Mouse (Mus musculus) T-helper 17 cell (primary cell): ENCODE data around the gene Eef2k.
"Not testable (repeated sequence)": the region's sequence is repeated elsewhere in the genome, so short reads cannot be mapped to it uniquely, and the experiment has no call there.

ENCODE experiments used
- in situ Hi-C, 2 experiments: fragments of 300-600 bp; cut with MboI, MseI; formaldehyde crosslinking; loops; 1 replicate in 1 of 2; 2 replicates in 1 of 2; pipeline ENCODE4 v1.15.1; 2025; ENCODE audit warnings: high pct_unique_total_duplicates in 2 of 2

The Eef2k gene

DNA sequence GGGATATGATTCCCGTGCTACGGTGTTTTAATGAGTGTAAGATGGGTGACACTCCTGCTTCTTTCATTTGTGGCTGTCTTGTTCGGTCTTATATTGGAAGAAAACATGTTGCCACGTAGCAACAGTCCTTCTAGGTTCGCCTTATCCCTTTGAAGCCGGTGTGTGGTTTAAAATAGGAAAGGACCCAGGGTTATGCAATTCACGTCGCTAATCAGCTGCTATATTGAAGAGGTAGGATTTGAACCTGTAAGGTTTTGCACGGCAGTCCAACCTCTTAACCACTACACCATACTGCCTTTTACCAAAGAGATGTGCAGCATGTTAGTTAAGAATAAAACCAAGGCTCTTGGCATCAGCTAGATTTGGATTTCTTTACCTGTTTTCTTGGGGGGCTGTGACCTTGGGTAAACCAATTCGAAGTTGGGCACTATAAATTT is 75.9 kb downstream of the Eef2k start:
- in situ Hi-C loops, result loop anchor here (5.0 kb wide), 2 partner anchors 81 to 246 kb away; partner anchors contain the start of gene Pdzd9 (in 1 of the 2)

DNA sequence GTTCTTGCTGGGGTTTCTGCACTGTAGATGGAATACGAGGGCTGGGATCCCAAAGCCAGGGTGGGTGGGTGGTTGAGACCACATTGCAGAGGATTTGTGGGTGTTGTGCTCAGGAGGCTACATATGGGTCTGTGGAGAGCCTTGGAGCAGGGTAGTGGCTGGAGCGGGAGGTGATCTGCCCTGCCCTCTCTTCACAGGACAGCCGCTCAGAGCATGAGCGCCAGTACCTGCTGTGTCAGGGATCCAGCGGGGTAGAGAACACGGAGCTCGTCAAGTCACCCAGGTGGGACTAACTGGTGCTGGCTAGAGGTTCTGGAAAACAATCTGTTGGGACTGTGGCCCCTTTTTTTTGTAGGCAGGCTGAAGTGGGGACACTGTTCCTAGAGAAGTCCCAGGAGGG is 90.5 kb downstream of the Eef2k start:
- in situ Hi-C loops, result loop anchor here (5.0 kb wide), 1 partner anchor 184 kb away; no protein-coding TSS in a partner anchor

DNA sequence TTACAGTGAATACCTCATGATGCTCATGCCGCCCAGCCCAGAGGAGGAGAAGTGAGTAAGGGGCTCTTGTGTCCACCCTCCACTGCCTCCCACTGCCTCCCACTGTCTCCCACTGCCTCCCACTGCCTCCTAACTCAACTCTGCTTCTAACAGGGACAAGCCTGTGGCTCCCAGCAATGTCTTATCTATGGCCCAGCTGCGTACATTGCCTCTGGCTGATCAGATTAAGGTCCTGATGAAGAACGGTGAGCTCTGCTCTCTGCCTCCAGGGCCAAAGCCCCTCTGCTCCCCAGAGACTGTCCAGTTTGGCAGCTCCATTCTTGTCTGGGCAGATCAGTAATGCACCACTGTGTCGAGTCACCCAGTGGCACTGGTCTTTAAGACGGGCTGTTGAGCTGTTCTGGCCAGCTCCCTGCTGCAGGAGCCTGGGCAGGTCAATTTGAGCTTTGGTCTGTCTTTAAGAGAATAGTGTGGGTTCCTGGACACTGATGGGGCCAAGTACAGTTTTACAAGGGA is 91.1 kb downstream of the Eef2k start:
- in situ Hi-C loops, result loop anchor here (5.0 kb wide), 1 partner anchor 184 kb away; no protein-coding TSS in a partner anchor

DNA sequence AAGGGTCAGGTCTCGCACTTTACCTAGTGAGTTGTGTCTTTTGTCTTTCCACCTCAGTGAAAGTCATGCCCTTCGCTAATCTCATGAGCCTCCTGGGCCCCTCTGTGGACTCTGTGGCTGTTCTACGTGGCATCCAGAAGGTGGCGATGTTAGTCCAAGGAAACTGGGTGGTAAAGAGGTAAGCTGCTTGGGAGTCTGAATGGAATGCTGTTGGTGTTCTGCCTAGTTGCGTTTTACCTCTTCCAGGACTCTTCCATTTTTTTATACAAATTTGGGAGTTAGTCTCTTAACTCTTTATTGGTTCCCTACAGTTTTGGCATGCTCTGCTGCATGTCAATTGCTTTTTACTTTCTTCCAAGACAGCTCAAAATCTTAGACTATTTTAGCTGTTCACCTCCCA is 92.1 kb downstream of the Eef2k start:
- in situ Hi-C loops, result loop anchor here (5.0 kb wide), 1 partner anchor 183 kb away; no protein-coding TSS in a partner anchor

DNA sequence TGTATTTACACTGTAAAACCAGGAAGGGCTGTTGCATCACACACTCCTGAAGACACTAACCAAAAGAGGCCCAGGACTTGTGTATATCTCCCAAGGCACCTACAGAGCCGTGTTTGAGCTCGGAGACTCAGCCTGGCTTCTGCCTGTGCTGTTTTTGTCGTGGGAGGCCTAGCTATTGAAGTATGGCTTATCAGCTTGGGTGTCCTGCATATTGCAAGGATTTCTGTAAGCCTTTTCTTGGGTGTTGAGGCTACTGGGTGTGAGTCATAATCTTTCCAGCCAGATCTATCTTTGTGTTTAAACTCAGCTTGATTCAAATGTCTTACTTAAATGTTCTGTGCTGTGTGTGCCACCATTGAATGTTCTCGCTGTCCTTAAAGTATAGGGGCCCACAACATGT is 93.9 kb downstream of the Eef2k start:
- in situ Hi-C loops, result no loop called here

DNA sequence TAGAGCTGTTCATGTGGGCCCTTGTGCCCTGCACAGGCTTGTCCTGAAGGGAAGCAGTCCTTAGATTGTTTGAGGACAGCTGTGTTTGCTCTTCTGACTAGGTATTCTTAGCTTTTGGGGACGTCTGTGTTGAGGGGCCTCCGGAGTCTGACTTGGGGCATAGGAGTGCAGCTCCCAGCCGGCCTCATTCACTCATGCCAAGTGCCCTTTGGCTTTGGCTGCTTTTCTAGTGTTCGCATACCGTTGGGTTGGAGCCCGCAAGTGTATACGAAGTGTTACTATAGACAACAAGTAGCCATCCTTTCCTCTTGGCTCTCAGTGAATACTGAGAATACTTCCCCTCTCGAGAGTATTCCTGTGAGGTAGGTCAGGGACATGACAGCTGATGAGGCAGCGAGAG is 95.6 kb downstream of the Eef2k start:
- in situ Hi-C loops, result no loop called here

DNA sequence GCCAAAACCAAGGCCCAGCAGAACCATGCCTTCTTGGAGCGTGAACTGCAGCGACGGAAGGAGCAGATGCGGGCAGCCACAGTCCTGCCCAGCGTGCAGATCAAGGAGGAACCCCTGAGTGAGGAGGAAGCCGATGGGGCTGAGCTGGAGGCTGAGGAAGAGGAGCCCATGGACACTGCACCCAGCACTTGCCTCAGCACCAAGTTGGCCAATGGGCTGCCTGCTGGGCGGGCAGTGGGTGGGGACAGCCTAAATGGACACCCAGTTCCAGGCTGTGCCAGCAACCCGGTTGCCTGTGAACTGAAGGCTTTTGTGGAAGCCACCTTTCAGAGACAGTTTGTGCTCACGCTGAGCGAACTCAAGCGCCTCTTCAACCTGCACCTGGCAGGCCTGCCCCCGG is 97.7 kb downstream of the Eef2k start:
- in situ Hi-C loops, result no loop called here

DNA sequence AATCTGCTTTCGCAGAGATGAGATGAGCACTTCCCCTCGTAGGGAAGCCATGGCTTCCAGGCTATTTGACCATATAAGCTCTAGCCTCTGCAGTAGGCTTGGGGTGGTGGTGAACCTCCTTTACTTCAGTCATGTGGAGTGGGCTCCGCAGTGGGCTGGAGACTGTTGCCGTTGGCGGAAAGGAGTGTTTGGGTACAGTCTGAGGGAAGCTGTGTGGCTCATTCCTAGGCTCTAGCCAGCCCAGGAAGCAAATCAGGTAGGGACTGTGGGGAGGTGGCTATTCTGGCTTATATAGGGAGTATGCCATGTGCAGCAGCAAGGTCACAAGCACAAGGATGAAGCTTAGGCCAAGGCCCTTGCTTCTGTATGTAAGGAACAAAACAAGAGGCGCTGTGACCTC is 98.6 kb downstream of the Eef2k start:
- in situ Hi-C loops, result no loop called here

DNA sequence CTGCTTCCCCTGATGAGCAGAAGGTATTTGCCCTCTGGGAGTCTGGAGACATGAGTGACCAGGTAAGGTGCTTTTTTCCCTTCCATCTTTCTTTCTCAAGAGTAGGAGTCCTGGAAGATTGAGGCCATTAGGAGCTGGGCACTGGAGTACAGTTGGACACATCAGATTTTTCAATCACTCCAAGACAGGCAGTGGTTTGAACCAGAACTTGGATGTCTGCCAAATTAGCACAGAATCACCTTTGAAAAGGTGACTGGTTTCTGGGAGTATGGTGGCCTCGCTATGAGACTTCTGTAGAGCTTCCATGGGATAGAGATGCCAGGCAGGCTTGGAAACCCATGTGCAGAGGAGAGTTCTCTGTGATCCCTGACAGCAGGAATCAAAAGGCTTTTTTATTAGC is 99.9 kb downstream of the Eef2k start:
- in situ Hi-C loops, result no loop called here

DNA sequence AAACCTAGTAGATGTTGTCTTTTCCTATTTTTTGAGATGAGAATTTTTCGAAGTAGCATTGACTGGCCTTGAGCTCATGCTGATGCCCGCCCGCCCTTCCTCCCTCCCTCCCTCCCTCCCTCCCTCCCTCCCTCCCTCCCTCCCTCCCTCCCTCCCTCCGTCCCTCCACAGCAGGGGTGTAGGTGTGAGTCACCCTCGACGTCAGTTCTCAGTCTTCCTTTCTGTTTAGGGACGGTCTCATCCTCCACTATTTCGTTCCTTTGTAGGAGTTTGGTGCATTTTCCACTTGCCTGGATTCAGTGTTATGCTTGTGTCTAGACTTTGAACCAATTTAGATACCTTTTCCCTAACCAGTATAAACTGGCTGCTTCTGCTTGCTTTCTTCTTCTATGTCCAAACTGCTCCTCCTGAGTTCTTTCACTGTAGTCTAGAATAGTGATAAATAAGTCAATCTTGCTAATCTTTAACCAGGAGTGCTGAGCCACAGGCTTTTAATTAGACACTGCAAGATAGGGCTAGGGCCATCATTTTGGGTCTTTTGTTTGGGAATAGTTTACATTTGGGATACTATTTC is 101.4 kb downstream of the Eef2k start:
- in situ Hi-C loops, result no loop called here

DNA sequence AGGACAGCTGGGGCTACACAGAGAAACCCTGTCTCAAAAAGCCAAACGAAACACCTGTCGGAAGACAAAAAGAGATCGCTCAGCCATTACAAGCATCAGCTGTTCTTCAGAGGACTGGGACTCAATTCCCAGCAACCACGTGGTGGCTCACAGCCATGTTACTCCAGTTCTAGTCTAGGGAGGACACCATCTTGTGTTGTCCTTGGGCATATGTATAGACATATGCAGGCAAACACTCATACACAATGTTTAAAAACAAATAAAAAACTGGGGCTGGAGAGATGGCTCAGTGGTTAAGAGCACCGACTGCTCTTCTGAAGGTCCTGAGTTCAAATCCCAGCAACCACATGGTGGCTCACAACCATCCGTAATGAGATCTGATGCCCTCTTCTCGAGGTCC is 111.0 kb downstream of the Eef2k start:
- in situ Hi-C loops, result not testable (repeated sequence)
